Mouse (Mus musculus): ENCODE measurements at regions not wholly inside any gene's neighbourhood (a gene's known extent, or its start where the extent isn't known, plus 50 kb on each side); places are given as distances from the start of the nearest gene placed in this dataset.

GRCm38 (mm10) chr6:107378489-107378888 is 151.1 kb upstream of the Lrrn1 start:
- no peak for DNase-seq

GRCm38 (mm10) chr6:107380621-107381020 is 148.9 kb upstream of the Lrrn1 start:
- no peak for DNase-seq

- DNase-seq = no peak
These were observed 143.4 kb upstream of the Lrrn1 start for GRCm38 (mm10) chr6:107386094-107386678.

GRCm38 (mm10) chr6:107389892-107390291 is 139.7 kb upstream of the Lrrn1 start:
- DNase-seq = no peak

- DNase-seq = no peak
These were observed 135.0 kb upstream of the Lrrn1 start for GRCm38 (mm10) chr6:107394611-107395010.

GRCm38 (mm10) chr6:107415766-107416165 is 113.8 kb upstream of the Lrrn1 start:
- no peak for DNase-seq

- DNase-seq = no peak
These were observed 107.5 kb upstream of the Lrrn1 start for GRCm38 (mm10) chr6:107422091-107422490.

GRCm38 (mm10) chr6:107426529-107426928 is 103.0 kb upstream of the Lrrn1 start:
- no peak for DNase-seq

GRCm38 (mm10) chr6:107431033-107431432 is 98.5 kb upstream of the Lrrn1 start:
- DNase-seq = no peak

- no peak for DNase-seq
These were observed 87.5 kb upstream of the Lrrn1 start for GRCm38 (mm10) chr6:107442058-107442457.

- peak; percentile 11 for DNase-seq
These were observed 85.2 kb upstream of the Lrrn1 start for GRCm38 (mm10) chr6:107444336-107444735.

- no peak for DNase-seq
These were observed 70.3 kb upstream of the Lrrn1 start for GRCm38 (mm10) chr6:107459220-107459619.

- DNase-seq = no peak
These were observed 67.1 kb upstream of the Lrrn1 start for GRCm38 (mm10) chr6:107462440-107462839.

- DNase-seq = no peak
These were observed 56.2 kb upstream of the Lrrn1 start for GRCm38 (mm10) chr6:107473395-107473794.

- DNase-seq = no peak
These were observed 55.4 kb upstream of the Lrrn1 start for GRCm38 (mm10) chr6:107474125-107474524.
